Mouse (Mus musculus): Measurements from ENCODE around the gene Atg4a-ps.

The Atg4a-ps gene

GRCm38 (mm10) chr3:103610231-103610630 lies 35.6 kb downstream of the Atg4a-ps start:
- H3K4me3 ChIP-seq (replicated peaks; ENCODE audit: low read length), result no peak overlapping the region
- H3K36me3 ChIP-seq (ENCODE audit: insufficient read depth, low read length), result no peaks in the 10 kb centered on the region
- TF ChIP-seq POU5F1 (IDR thresholded peaks at IDR 0.05; ENCODE audit: borderline replicate concordance, low read length) (no peak), NANOG (IDR thresholded peaks at IDR 0.05; ENCODE audit: borderline replicate concordance, low read length) (no peak), CTCF (conservative IDR thresholded peaks at IDR 0.05; ENCODE audit: low read length) (no peak)
- H3K9me3 ChIP-seq (ENCODE audit: low read length), result no peaks in the 10 kb centered on the region
- H3K4me1 ChIP-seq (replicated peaks; ENCODE audit: low read depth, low read length), result no peaks in the 10 kb centered on the region
- peaks cover 17% of the 10 kb centered on the region for H3K27me3 ChIP-seq (ENCODE audit: insufficient read depth, low read length)

- Histone ChIP-seq H3K36me3 (ENCODE audit: insufficient read depth, low read length) (no peaks in the 10 kb centered on the region), H3K9me3 (ENCODE audit: low read length) (no peaks in the 10 kb centered on the region), H3K4me1 (replicated peaks; ENCODE audit: low read depth, low read length) (no peaks in the 10 kb centered on the region), H3K27me3 (ENCODE audit: insufficient read depth, low read length) (peaks cover 2% of the 10 kb centered on the region), H3K4me3 (replicated peaks; ENCODE audit: low read length) (no peak overlapping the region)
- TF ChIP-seq CTCF (conservative IDR thresholded peaks at IDR 0.05; ENCODE audit: low read length), result no peak
- no peak for TF ChIP-seq POU5F1 (IDR thresholded peaks at IDR 0.05; ENCODE audit: borderline replicate concordance, low read length)
- TF ChIP-seq NANOG (IDR thresholded peaks at IDR 0.05; ENCODE audit: borderline replicate concordance, low read length), result no peak
Measured at GRCm38 (mm10) chr3:103606660-103607595, 38.9 kb downstream of the Atg4a-ps start.

- Histone ChIP-seq H3K36me3 (ENCODE audit: insufficient read depth, low read length) (no peaks in the 10 kb centered on the region), H3K4me3 (replicated peaks; ENCODE audit: low read length) (no peak overlapping the region), H3K9me3 (ENCODE audit: low read length) (no peaks in the 10 kb centered on the region), H3K4me1 (replicated peaks; ENCODE audit: low read depth, low read length) (no peaks in the 10 kb centered on the region), H3K27me3 (ENCODE audit: insufficient read depth, low read length) (peaks cover 3% of the 10 kb centered on the region)
- TF ChIP-seq NANOG (IDR thresholded peaks at IDR 0.05; ENCODE audit: borderline replicate concordance, low read length), result no peak
- no peak for TF ChIP-seq POU5F1 (IDR thresholded peaks at IDR 0.05; ENCODE audit: borderline replicate concordance, low read length)
- TF ChIP-seq CTCF (conservative IDR thresholded peaks at IDR 0.05; ENCODE audit: low read length), result no peak
Measured at GRCm38 (mm10) chr3:103606045-103606597, 39.7 kb downstream of the Atg4a-ps start.

- no peak for TF ChIP-seq CTCF (conservative IDR thresholded peaks at IDR 0.05; ENCODE audit: low read length)
- TF ChIP-seq NANOG (IDR thresholded peaks at IDR 0.05; ENCODE audit: borderline replicate concordance, low read length), result no peak
- TF ChIP-seq POU5F1 (IDR thresholded peaks at IDR 0.05; ENCODE audit: borderline replicate concordance, low read length), result no peak
- Histone ChIP-seq H3K4me1 (replicated peaks; ENCODE audit: low read depth, low read length) (no peaks in the 10 kb centered on the region), H3K4me3 (replicated peaks; ENCODE audit: low read length) (no peak overlapping the region), H3K27me3 (ENCODE audit: insufficient read depth, low read length) (peaks cover 4% of the 10 kb centered on the region), H3K9me3 (ENCODE audit: low read length) (no peaks in the 10 kb centered on the region), H3K36me3 (ENCODE audit: insufficient read depth, low read length) (no peaks in the 10 kb centered on the region)
Measured at GRCm38 (mm10) chr3:103601561-103601960, 44.3 kb downstream of the Atg4a-ps start.

GRCm38 (mm10) chr3:103601011-103601410 lies 44.9 kb downstream of the Atg4a-ps start:
- no peak for TF ChIP-seq POU5F1 (IDR thresholded peaks at IDR 0.05; ENCODE audit: borderline replicate concordance, low read length)
- TF ChIP-seq CTCF (conservative IDR thresholded peaks at IDR 0.05; ENCODE audit: low read length), result no peak
- no peak for TF ChIP-seq NANOG (IDR thresholded peaks at IDR 0.05; ENCODE audit: borderline replicate concordance, low read length)
- no peaks in the 10 kb centered on the region for H3K4me1 ChIP-seq (replicated peaks; ENCODE audit: low read depth, low read length)
- no peak overlapping the region for H3K4me3 ChIP-seq (replicated peaks; ENCODE audit: low read length)
- no peaks in the 10 kb centered on the region for H3K36me3 ChIP-seq (ENCODE audit: insufficient read depth, low read length)
- H3K27me3 ChIP-seq (ENCODE audit: insufficient read depth, low read length), result peaks cover 6% of the 10 kb centered on the region
- H3K9me3 ChIP-seq (ENCODE audit: low read length), result no peaks in the 10 kb centered on the region

- no peak overlapping the region for H3K4me3 ChIP-seq (replicated peaks; ENCODE audit: low read length)
- TF ChIP-seq NANOG (IDR thresholded peaks at IDR 0.05; ENCODE audit: borderline replicate concordance, low read length) (no peak), CTCF (conservative IDR thresholded peaks at IDR 0.05; ENCODE audit: low read length) (no peak), POU5F1 (IDR thresholded peaks at IDR 0.05; ENCODE audit: borderline replicate concordance, low read length) (no peak)
- H3K36me3 ChIP-seq (ENCODE audit: insufficient read depth, low read length), result no peaks in the 10 kb centered on the region
- H3K9me3 ChIP-seq (ENCODE audit: low read length), result no peaks in the 10 kb centered on the region
- no peaks in the 10 kb centered on the region for H3K4me1 ChIP-seq (replicated peaks; ENCODE audit: low read depth, low read length)
- peaks cover 6% of the 10 kb centered on the region; the same call in 1 of the 2 replicates for H3K27me3 ChIP-seq (ENCODE audit: insufficient read depth, low read length)
Measured at GRCm38 (mm10) chr3:103597586-103597985, 48.3 kb downstream of the Atg4a-ps start.

- Histone ChIP-seq H3K9me3 (ENCODE audit: low read length) (no peaks in the 10 kb centered on the region), H3K27me3 (ENCODE audit: insufficient read depth, low read length) (0 out of 2 replicates have a peak, but pooled peaks cover 3% of the 10 kb centered on the region), H3K4me3 (replicated peaks; ENCODE audit: low read length) (no peak overlapping the region), H3K4me1 (replicated peaks; ENCODE audit: low read depth, low read length) (no peaks in the 10 kb centered on the region), H3K36me3 (ENCODE audit: insufficient read depth, low read length) (no peaks in the 10 kb centered on the region)
- TF ChIP-seq POU5F1 (IDR thresholded peaks at IDR 0.05; ENCODE audit: borderline replicate concordance, low read length) (no peak), CTCF (conservative IDR thresholded peaks at IDR 0.05; ENCODE audit: low read length) (no peak), NANOG (IDR thresholded peaks at IDR 0.05; ENCODE audit: borderline replicate concordance, low read length) (no peak)
Measured at GRCm38 (mm10) chr3:103595271-103595810, 50.5 kb downstream of the Atg4a-ps start.
